12 mouse cellular contexts compared by ENCODE assay signal in the genomic region with DNA sequence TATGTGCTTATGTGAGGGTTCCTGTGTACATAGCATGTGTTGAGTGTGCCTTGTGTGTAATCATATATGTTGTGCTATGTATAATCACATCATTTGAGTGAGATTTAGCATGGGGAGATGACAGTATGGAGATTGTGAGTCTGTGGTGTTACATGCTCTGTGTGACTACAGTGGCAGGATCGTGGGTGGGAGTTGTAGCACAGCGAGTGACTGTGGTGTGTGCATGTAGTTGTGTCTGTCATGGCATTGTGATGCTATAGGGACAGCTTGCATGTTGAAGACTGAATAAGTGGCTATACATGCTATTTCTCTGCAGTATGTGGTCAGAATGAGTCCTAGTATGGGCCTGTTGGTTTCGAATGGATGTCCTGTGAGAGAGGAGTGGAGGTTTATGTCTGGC. TPM values are rescaled to one million over a fixed set of nuclear protein-coding genes. Genes with fewer than 3 reads are reported as not detected.
DNase-seq lines count a peak whose midpoint lies in the region; ATAC-seq and TF ChIP-seq lines count a peak whose summit lies in the region.
"Had no signal": no experiment of that assay in that cellular context is flagged by ENCODE, and none has a peak within 500 bp of the region (broad histone marks: within the 10 kb centered on the region; RNA-seq: fewer than 3 reads in every experiment).

No protein-coding gene starts in this region.

- peak overlapping the region; percentile 71 for H3K4me3 ChIP-seq in heart, adult 2 months
- no peak overlapping the region for H3K4me3 ChIP-seq in lung, postnatal 0 days (ENCODE audit: low read depth, low read length)
- H3K4me3 ChIP-seq in intestine, postnatal 0 days (ENCODE audit: low read depth, low read length) = peak overlapping the region; percentile 46
- peak overlapping the region; percentile 62; the same call in 1 of the 2 replicates for H3K4me3 ChIP-seq in stomach, embryonic 15.5 days (replicated peaks)

- H3K27me3 ChIP-seq in heart, adult 2 months (ENCODE audit: control insufficient read depth, insufficient read depth, low read length) = no peaks in the 10 kb centered on the region
- peaks cover 13% of the 10 kb centered on the region; the same call in 1 of the 2 replicates for H3K27me3 ChIP-seq in lung, postnatal 0 days (replicated peaks; ENCODE audit: insufficient read depth, low read length)
- H3K27me3 ChIP-seq in intestine, postnatal 0 days (replicated peaks; ENCODE audit: control insufficient read depth, insufficient read depth, low read length) = peaks cover 10% of the 10 kb centered on the region; the same call in 1 of the 2 replicates
- peaks cover 24% of the 10 kb centered on the region for H3K27me3 ChIP-seq in stomach, embryonic 15.5 days (replicated peaks)

- TF ChIP-seq POLR2A in heart, adult 2 months (IDR thresholded peaks at IDR 0.05; ENCODE audit: insufficient read depth, low read depth, low read length) = no peak

- 0 out of 2 replicates have a peak overlapping the region, but pooled peaks have one; percentile 11 for H3K4me2 ChIP-seq in lung, postnatal 0 days (replicated peaks; ENCODE audit: low read depth, low read length)
- peak overlapping the region; percentile 82 for H3K4me2 ChIP-seq in intestine, postnatal 0 days (replicated peaks; ENCODE audit: low read depth)
- peak overlapping the region; percentile 100 for H3K4me2 ChIP-seq in stomach, embryonic 15.5 days

- no peaks in the 10 kb centered on the region for H3K36me3 ChIP-seq in heart, adult 2 months (ENCODE audit: control insufficient read depth, insufficient read depth, low read length)
- H3K36me3 ChIP-seq in lung, postnatal 0 days (ENCODE audit: insufficient read depth, low read length) = no peaks in the 10 kb centered on the region
- no peaks in the 10 kb centered on the region for H3K36me3 ChIP-seq in intestine, postnatal 0 days (ENCODE audit: control insufficient read depth, insufficient read depth)
- H3K36me3 ChIP-seq in stomach, embryonic 15.5 days = no peaks in the 10 kb centered on the region

- TF ChIP-seq EP300 in heart, adult 2 months (IDR thresholded peaks at IDR 0.05; ENCODE audit: insufficient read depth, low read depth, low read length) = no peak
- TF ChIP-seq EP300 in lung, postnatal 0 days (IDR thresholded peaks at IDR 0.05) = no peak

- H3K9me3 ChIP-seq in lung, postnatal 0 days (ENCODE audit: low read length) = no peaks in the 10 kb centered on the region
- H3K9me3 ChIP-seq in intestine, postnatal 0 days (ENCODE audit: control insufficient read depth) = no peaks in the 10 kb centered on the region
- H3K9me3 ChIP-seq in stomach, embryonic 15.5 days = no peaks in the 10 kb centered on the region

- no peak for TF ChIP-seq CTCF in heart, adult 2 months (IDR thresholded peaks at IDR 0.05)
- TF ChIP-seq CTCF in lung, postnatal 0 days (IDR thresholded peaks at IDR 0.05) = no peak
- TF ChIP-seq CTCF in intestine, postnatal 0 days (IDR thresholded peaks at IDR 0.05; ENCODE audit: low read depth) = no peak

- peaks cover 16% of the 10 kb centered on the region for H3K4me1 ChIP-seq in heart, adult 2 months (ENCODE audit: control insufficient read depth, insufficient read depth, low read length)
- H3K4me1 ChIP-seq in lung, postnatal 0 days (ENCODE audit: insufficient read depth, low read depth, low read length) = 0 out of 2 replicates have a peak, but pooled peaks cover 4% of the 10 kb centered on the region
- H3K4me1 ChIP-seq in intestine, postnatal 0 days (replicated peaks; ENCODE audit: control insufficient read depth, insufficient read depth, low read length) = no peaks in the 10 kb centered on the region
- no peaks in the 10 kb centered on the region for H3K4me1 ChIP-seq in stomach, embryonic 15.5 days

- peak overlapping the region; percentile 77 for H3K27ac ChIP-seq in heart, adult 2 months
- no peak overlapping the region for H3K27ac ChIP-seq in lung, postnatal 0 days (ENCODE audit: low read length)
- H3K27ac ChIP-seq in intestine, postnatal 0 days (ENCODE audit: low read depth, low read length) = no peak overlapping the region
- H3K27ac ChIP-seq in stomach, embryonic 15.5 days = no peak overlapping the region

- 49% methylated on average over 3 of the region's 3 CpGs for WGBS in heart, adult 2 months
- 80% methylated on average over 3 of the region's 3 CpGs for WGBS in lung, postnatal 0 days
- 79% methylated on average over 3 of the region's 3 CpGs for WGBS in intestine, postnatal 0 days
- 80% methylated on average over 3 of the region's 3 CpGs for WGBS in stomach, embryonic 15.5 days

- ATAC-seq in lung, postnatal 0 days = no peak
- ATAC-seq in intestine, postnatal 0 days = no peak
- ATAC-seq in stomach, embryonic 15.5 days (ENCODE audit: insufficient read depth, low FRiP score, low read depth) = no peak
- ATAC-seq in activated CD4-positive, CD25-positive, alpha-beta regulatory T cell, adult 4 months = no peak
- ATAC-seq: Patski had no signal

- intact Hi-C loops in heart, adult 2 months (cut with DNase I) = no loop called here

- H3K9ac ChIP-seq in heart, adult 2 months (ENCODE audit: low read depth, low read length) = peak overlapping the region; percentile 59
- no peak overlapping the region for H3K9ac ChIP-seq in lung, postnatal 0 days (replicated peaks; ENCODE audit: low read depth)
- H3K9ac ChIP-seq in intestine, postnatal 0 days (ENCODE audit: low read depth, low read length) = no peak overlapping the region
- H3K9ac ChIP-seq in stomach, embryonic 15.5 days = no peak overlapping the region

- DNase-seq in heart, adult 2 months = no peak
- no peak for DNase-seq in heart, adult 9 months (ENCODE audit: low spot score in 2 of 2)
- DNase-seq in lung, postnatal 0 days (ENCODE audit: low spot score) = no peak
- DNase-seq in lung, adult 18-20 months = no peak
- DNase-seq in urinary bladder, postnatal 36 days (ENCODE audit: low spot score in 2 of 2) = no peak
- DNase-seq: cerebellum, adult 11 months; kidney, adult 18-20 months; thymus, postnatal 36 days had no signal

- 0 out of 2 replicates have a peak, but pooled peaks cover 3% of the 10 kb centered on the region for H3K79me2 ChIP-seq in heart, adult 2 months (replicated peaks; ENCODE audit: control insufficient read depth, insufficient read depth, low read length)

RNA-seq across cellular contexts. Expression of a gene that starts 31.2 kb away (rescaled TPM):
- 10 to 100 TPM; 56.0 to 57.1 TPM for total RNA-seq in heart, adult 2 months (2021)
- polyA plus RNA-seq in heart, adult 2 months (2012; rRNA removed) = 41.6 and 57.0 TPM in 2 replicates
- polyA plus RNA-seq in lung, postnatal 0 days (2015; fragmentation: Nextera tagmentation; extraction: Ambion mirVana) = 3.2 and 4.3 TPM in 2 replicates
- polyA plus RNA-seq in intestine, postnatal 0 days (2015; fragmentation: Nextera tagmentation; extraction: Ambion mirVana) = 11.1 and 11.2 TPM in 2 replicates
- polyA plus RNA-seq in stomach, embryonic 15.5 days (2015; fragmentation: Nextera tagmentation; extraction: Ambion mirVana) = 9.1 and 15.9 TPM in 2 replicates
- 10 to 100 TPM; 13.4 to 18.5 TPM for polyA plus RNA-seq in activated CD4-positive, CD25-positive, alpha-beta regulatory T cell, adult 4 months (2017; shearing (Covaris generic))

RNA-seq across cellular contexts. Expression of a gene that starts 42.0 kb away (rescaled TPM):
- total RNA-seq in heart, adult 2 months (2021) = not detected
- not detected in 2 replicates for polyA plus RNA-seq in heart, adult 2 months (2012; rRNA removed)
- polyA plus RNA-seq in lung, postnatal 0 days (2015; fragmentation: Nextera tagmentation; extraction: Ambion mirVana) = 4.0 and 4.2 TPM in 2 replicates
- polyA plus RNA-seq in intestine, postnatal 0 days (2015; fragmentation: Nextera tagmentation; extraction: Ambion mirVana) = not detected in 2 replicates
- 3.6 and 8.0 TPM in 2 replicates for polyA plus RNA-seq in stomach, embryonic 15.5 days (2015; fragmentation: Nextera tagmentation; extraction: Ambion mirVana)
- polyA plus RNA-seq in activated CD4-positive, CD25-positive, alpha-beta regulatory T cell, adult 4 months (2017; shearing (Covaris generic)) = 10 to 100 TPM; 15.9 to 22.1 TPM

Comparison
In these comparisons a context has a peak if more than half of its experiments do, and no peak if none do; other contexts are left out.
1. H3K4me2 ChIP-seq: peak in every context shown above with its lines; median percentile 100 in stomach, embryonic 15.5 days; 82 in intestine, postnatal 0 days; 11 in lung, postnatal 0 days.